ENCODE assay signal across 8 mouse cellular contexts in the genomic region with DNA sequence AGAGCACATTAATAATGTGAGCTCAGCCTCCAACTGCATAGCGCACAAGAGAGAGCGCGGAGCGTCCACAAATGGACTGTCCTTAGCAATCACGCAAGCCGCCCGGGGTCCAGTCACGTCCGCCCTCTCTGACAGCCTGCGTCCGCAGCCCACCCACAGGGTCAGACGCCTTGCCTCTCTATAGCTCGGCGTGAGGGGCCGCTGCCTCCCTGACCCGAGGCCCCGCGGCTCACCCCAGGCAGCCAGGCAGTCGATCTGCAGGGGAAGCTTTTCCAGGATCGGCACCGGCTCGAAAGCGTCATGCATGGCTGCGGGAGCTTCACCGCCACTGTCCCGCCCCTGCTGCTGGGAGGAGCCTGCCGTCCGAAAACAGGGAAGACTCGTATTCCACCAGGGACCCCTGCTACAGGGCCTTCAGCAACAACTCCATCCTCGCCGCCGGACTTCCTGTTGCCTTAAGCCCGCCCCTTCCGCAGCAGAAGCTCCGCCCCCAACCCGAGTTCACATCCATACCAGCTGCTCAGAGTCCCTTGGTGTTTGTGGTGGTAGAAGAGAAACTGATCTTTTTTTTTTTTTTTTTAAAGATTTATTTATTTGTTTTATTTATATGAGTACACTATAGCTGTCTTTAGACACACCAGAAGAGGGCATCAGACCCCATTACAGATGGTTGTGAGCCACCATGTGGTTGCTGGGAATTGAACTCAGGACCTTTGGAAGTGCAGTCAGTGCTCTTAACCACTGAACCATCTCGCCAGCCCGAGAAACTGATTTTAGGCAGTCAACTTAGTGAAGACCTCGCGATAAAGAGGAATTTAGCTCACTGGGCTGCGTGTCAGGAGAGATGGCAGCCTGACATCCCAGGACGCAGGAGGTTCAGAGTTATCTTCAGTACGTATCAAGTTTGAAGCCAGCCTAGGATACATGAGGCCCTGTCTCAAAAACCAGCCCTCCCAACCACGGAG. TPM values are rescaled to one million over a fixed set of nuclear protein-coding genes. Genes with fewer than 3 reads are reported as not detected.
A peak's percentile ranks its signal among the peaks of the same experiment; 100 is the strongest.
DNase-seq lines count a peak whose midpoint lies in the region; ATAC-seq lines count a peak whose summit lies in the region.

A gene (minus strand): TSS at position 456 of the 965 bp plus-strand sequence.

- DNase-seq in WW6 (ENCODE audit: low read depth, low spot score), result peak; percentile 87
- DNase-seq in cerebellum, postnatal 4 days (ENCODE audit: low spot score in 2 of 2), result peak; percentile 68 to 84
- DNase-seq in gastrocnemius, adult 18-20 months (ENCODE audit: low spot score), result peak; percentile 90
- DNase-seq in left cerebral cortex, adult 18-20 months (ENCODE audit: low spot score in 2 of 2), result peak; percentile 85 to 88
- DNase-seq in right cerebral cortex, adult 18-20 months, result peak; percentile 91
- peak; percentile 65 for DNase-seq in urinary bladder, postnatal 10 days (ENCODE audit: low spot score)

- peaks cover 21% of the 10 kb centered on the region for H3K36me3 ChIP-seq in hindbrain, embryonic 16.5 days (ENCODE audit: control insufficient read depth, insufficient read depth, low read length)
- peaks cover 18% of the 10 kb centered on the region for H3K36me3 ChIP-seq in macrophage (ENCODE audit: inconsistent target)

- H3K27me3 ChIP-seq in hindbrain, embryonic 16.5 days (replicated peaks; ENCODE audit: control insufficient read depth, insufficient read depth, low read length), result no peaks in the 10 kb centered on the region

- peak within 1 kb of the TSS; percentile 71 for H3K4me2 ChIP-seq in hindbrain, embryonic 16.5 days (ENCODE audit: low read length)

- peak within 1 kb of the TSS; percentile 77 for H3K9ac ChIP-seq in hindbrain, embryonic 16.5 days (ENCODE audit: low read depth, low read length)

- peaks cover 51% of the 10 kb centered on the region for H3K79me2 ChIP-seq in macrophage (ENCODE audit: inconsistent target)

- peak within 1 kb of the TSS; percentile 65 for H3K4me3 ChIP-seq in hindbrain, embryonic 16.5 days (ENCODE audit: low read length)
- peak within 1 kb of the TSS; percentile 78 for H3K4me3 ChIP-seq in macrophage (ENCODE audit: inconsistent target)

- peak within 1 kb of the TSS; percentile 82 for H3K27ac ChIP-seq in hindbrain, embryonic 16.5 days (ENCODE audit: low read depth, low read length)
- peak within 1 kb of the TSS; percentile 41 for H3K27ac ChIP-seq in macrophage

- peaks cover 13% of the 10 kb centered on the region for H3K4me1 ChIP-seq in hindbrain, embryonic 16.5 days (ENCODE audit: control insufficient read depth, insufficient read depth, low read depth, low read length)

- no peaks in the 10 kb centered on the region for H3K9me3 ChIP-seq in hindbrain, embryonic 16.5 days (ENCODE audit: control insufficient read depth, low read length)

- 11% methylated on average over 43 of the region's 44 CpGs for whole genome bisulfite sequencing in hindbrain, embryonic 16.5 days
- WGBS in macrophage (ENCODE audit: missing documents), result 13% methylated on average over 38 of the region's 44 CpGs

- ATAC-seq in hindbrain, embryonic 16.5 days, result peak; percentile 98

RNA-seq across cellular contexts. Expression of the gene that starts here (rescaled TPM):
- 10 to 100 TPM; 18.5 to 23.3 TPM for total RNA-seq in gastrocnemius, adult 18-20 months (2021)
- 43.0 and 44.5 TPM in 2 replicates for polyA plus RNA-seq in hindbrain, embryonic 16.5 days (2015; fragmentation: Nextera tagmentation; extraction: Ambion mirVana)
- 10 to 100 TPM; 66.1 to 80.0 TPM for total RNA-seq in left cerebral cortex, adult 18-20 months (2021)
- 100 to 1,000 TPM in 14 of 26 experiments, 10 to 100 TPM in 12; 41.0 to 272 (median 112) TPM for total RNA-seq in macrophage (2018; cell fraction: chromatin; rRNA removed)
- 10 to 100 TPM; 32.6 to 69.0 (median 46.5) TPM for total RNA-seq in macrophage (2018; cell fraction: cytosol; rRNA removed)
- 100 to 1,000 TPM in 8 of 26 experiments, 10 to 100 TPM in 18; 39.4 to 168 (median 80.4) TPM for total RNA-seq in macrophage (2018; cell fraction: nucleus; rRNA removed)
- 36.5 to 75.0 TPM (median 54.4 TPM) in 3 replicates for polyA plus RNA-seq in macrophage (2018)

Comparison
In these comparisons a context has a peak if more than half of its experiments do, and no peak if none do; other contexts are left out.
1. Peak in every context shown above with its lines: DNase-seq, ATAC-seq, H3K4me3 ChIP-seq and H3K27ac ChIP-seq.